Mouse (Mus musculus): ENCODE results near the gene Dnali1. TPM values are rescaled to one million over a fixed set of nuclear protein-coding genes. Genes with fewer than 3 reads are reported as not detected.

Gene Dnali1
- polyA plus RNA-seq, 1 experiment, result 0.04 TPM

- Histone ChIP-seq H3K79me2 (ENCODE audit: control insufficient read depth, insufficient read depth) (peaks cover 53% of the 10 kb centered on the region), H3ac (ENCODE audit: control insufficient read depth, insufficient read length, low read depth) (peak overlapping the region; percentile 69)
- TF ChIP-seq USF1 (IDR thresholded peaks at IDR 0.05; ENCODE audit: low read depth) (no peak), MAX (IDR thresholded peaks at IDR 0.05) (peak; percentile 86), FOSL1 (IDR thresholded peaks at IDR 0.05; ENCODE audit: insufficient read depth, low read length, poor library complexity, severe bottlenecking) (no peak), MYOD1 (IDR thresholded peaks at IDR 0.05; ENCODE audit: control insufficient read depth, insufficient read length, low read depth) (no peak), CTCF (IDR thresholded peaks at IDR 0.05; ENCODE audit: control insufficient read depth, insufficient read depth, insufficient read length) (no peak), CEBPB (IDR thresholded peaks at IDR 0.05; ENCODE audit: low read depth) (no peak)
Observed at GRCm38 (mm10) chr4:125029891-125030614, 35.5 kb downstream of the Dnali1 start.

DNA sequence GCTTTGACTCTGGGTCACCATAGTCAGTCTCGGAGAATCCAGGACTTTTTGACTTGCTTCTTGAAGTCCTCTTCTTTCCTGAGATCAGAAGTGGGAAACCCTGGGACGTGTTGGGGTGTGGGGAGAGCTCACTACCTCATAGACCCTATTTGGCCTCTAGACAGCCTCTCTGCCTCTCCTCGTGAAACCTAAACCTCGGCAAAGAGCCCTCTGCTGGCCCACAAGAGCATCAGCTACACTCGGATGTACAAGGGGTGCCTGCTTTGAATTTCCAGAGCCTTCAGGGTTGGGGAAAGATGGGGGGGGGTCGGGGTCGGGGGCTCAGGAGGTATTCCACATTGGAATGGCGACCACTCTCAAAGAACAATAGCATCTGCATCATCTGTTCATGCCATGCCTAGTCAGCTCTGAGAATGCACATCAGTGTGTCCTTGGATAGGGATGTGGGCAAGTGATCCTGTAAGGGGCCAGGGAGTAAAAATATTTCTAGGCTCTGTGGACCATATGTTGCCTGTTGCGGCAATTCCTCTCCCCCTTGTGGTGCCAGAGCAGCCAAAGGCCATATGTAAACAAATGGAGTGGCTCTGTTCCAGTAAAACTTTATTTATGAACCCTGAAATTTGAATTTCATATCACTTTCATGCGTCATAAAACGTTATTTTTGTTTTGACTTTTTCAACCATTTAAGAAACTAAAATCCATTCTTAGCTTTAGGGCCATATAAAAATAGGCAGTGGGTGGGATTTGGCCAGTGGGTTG, 44.5 kb downstream of the Dnali1 start:
- TF ChIP-seq MYOG (IDR thresholded peaks at IDR 0.05; ENCODE audit: control insufficient read depth, extremely low read depth, insufficient read length), result no peak
- TF ChIP-seq MYOD1 (IDR thresholded peaks at IDR 0.05; ENCODE audit: control insufficient read depth, insufficient read length, low read depth), result no peak
- no peak for TF ChIP-seq CEBPB (IDR thresholded peaks at IDR 0.05; ENCODE audit: low read depth)
- no peak for TF ChIP-seq CTCF (IDR thresholded peaks at IDR 0.05; ENCODE audit: control insufficient read depth, insufficient read depth, insufficient read length)
- no peak for TF ChIP-seq MAX (IDR thresholded peaks at IDR 0.05)
- no peak for TF ChIP-seq FOSL1 (IDR thresholded peaks at IDR 0.05; ENCODE audit: insufficient read depth, low read length, poor library complexity, severe bottlenecking)
- no peak for TF ChIP-seq USF1 (IDR thresholded peaks at IDR 0.05; ENCODE audit: low read depth)
- Histone ChIP-seq H3K79me2 (ENCODE audit: control insufficient read depth, insufficient read depth) (no peaks in the 10 kb centered on the region), H3K79me3 (ENCODE audit: low read depth) (no peaks in the 10 kb centered on the region), H3K36me3 (ENCODE audit: control insufficient read depth, insufficient read depth) (no peaks in the 10 kb centered on the region), H3ac (ENCODE audit: control insufficient read depth, insufficient read length, low read depth) (no peak overlapping the region), H3K27me3 (ENCODE audit: control insufficient read depth, insufficient read depth, insufficient read length) (peaks cover 65% of the 10 kb centered on the region), H3K4me3 (ENCODE audit: insufficient read depth, poor library complexity, severe bottlenecking) (no peak overlapping the region)

More at GRCm38 (mm10) chr4:125029891-125030614, 35.5 kb downstream of the Dnali1 start:
- Histone ChIP-seq H3K27me3 (ENCODE audit: control insufficient read depth, insufficient read depth, insufficient read length) (peaks cover 26% of the 10 kb centered on the region), H3K79me3 (ENCODE audit: low read depth) (peaks cover 46% of the 10 kb centered on the region), H3K36me3 (ENCODE audit: control insufficient read depth, insufficient read depth) (peaks cover 16% of the 10 kb centered on the region), H3K4me3 (ENCODE audit: insufficient read depth, poor library complexity, severe bottlenecking) (peak overlapping the region; percentile 91)

- no peak overlapping the region for H3ac ChIP-seq (ENCODE audit: control insufficient read depth, insufficient read length, low read depth)
- H3K79me2 ChIP-seq (ENCODE audit: control insufficient read depth, insufficient read depth), result no peaks in the 10 kb centered on the region
- H3K79me3 ChIP-seq (ENCODE audit: low read depth), result no peaks in the 10 kb centered on the region
- no peak overlapping the region for H3K4me3 ChIP-seq (ENCODE audit: insufficient read depth, poor library complexity, severe bottlenecking)
- H3K36me3 ChIP-seq (ENCODE audit: control insufficient read depth, insufficient read depth), result no peaks in the 10 kb centered on the region
- H3K27me3 ChIP-seq (ENCODE audit: control insufficient read depth, insufficient read depth, insufficient read length), result peaks cover 71% of the 10 kb centered on the region
- no peak for TF ChIP-seq FOSL1 (IDR thresholded peaks at IDR 0.05; ENCODE audit: insufficient read depth, low read length, poor library complexity, severe bottlenecking)
- TF ChIP-seq MAX (IDR thresholded peaks at IDR 0.05), result no peak
- TF ChIP-seq MYOD1 (IDR thresholded peaks at IDR 0.05; ENCODE audit: control insufficient read depth, insufficient read length, low read depth), result no peak
- no peak for TF ChIP-seq CEBPB (IDR thresholded peaks at IDR 0.05; ENCODE audit: low read depth)
- TF ChIP-seq USF1 (IDR thresholded peaks at IDR 0.05; ENCODE audit: low read depth), result no peak
- TF ChIP-seq CTCF (IDR thresholded peaks at IDR 0.05; ENCODE audit: control insufficient read depth, insufficient read depth, insufficient read length), result no peak
- TF ChIP-seq MYOG (IDR thresholded peaks at IDR 0.05; ENCODE audit: control insufficient read depth, extremely low read depth, insufficient read length), result no peak
Observed at GRCm38 (mm10) chr4:125017431-125017830, 48.1 kb downstream of the Dnali1 start.

DNA sequence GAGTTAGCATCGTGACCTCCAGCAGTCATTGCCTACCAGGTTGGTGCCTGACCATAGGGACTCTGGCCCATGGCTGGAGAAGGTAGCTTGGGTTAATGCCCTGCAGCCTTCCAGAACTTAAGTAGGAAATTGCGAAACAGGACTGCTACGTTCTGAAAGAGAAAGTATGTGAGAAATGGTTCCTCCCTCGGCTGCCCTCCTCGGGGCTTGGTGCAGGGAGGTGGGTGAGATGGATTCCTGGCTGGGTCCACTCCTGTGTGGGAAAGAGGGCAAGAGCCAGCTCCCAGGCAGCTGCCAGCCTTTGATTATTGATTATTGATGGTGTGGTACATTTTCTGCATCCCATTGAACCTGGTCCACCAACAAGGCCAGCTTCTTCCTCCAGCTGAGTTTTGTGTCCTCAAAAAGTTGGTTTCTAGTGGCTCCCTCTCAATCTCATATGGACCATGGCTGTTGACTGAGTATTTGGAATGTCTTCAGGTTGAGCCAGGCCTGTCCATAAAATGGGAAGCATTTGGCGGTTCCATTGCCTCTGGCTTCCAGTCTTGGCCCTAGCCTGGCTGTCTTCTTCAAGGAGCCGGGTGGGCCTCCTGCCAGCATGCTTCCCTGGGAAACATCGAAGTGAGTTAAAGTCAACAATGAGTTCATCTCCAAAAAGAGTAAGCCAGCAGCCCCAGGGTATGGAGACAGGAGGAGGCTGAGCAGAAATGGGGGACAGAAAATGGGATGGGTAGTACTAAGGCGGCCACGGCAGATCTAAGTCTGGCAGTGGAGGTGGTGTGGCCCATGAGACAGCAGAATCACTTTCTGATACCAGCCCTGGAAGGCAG, 49.5 kb downstream of the Dnali1 start, which contains the start of gene Gnl2:
TSS of gene Gnl2 (plus strand) at position 780 of the 830 bp plus-strand sequence.
- no peak for TF ChIP-seq CTCF (IDR thresholded peaks at IDR 0.05; ENCODE audit: control insufficient read depth, insufficient read depth, insufficient read length)
- no peak for TF ChIP-seq MAX (IDR thresholded peaks at IDR 0.05)
- no peak for TF ChIP-seq USF1 (IDR thresholded peaks at IDR 0.05; ENCODE audit: low read depth)
- TF ChIP-seq CEBPB (IDR thresholded peaks at IDR 0.05; ENCODE audit: low read depth), result peak; percentile 23
- H3K4me3 ChIP-seq (ENCODE audit: insufficient read depth, poor library complexity, severe bottlenecking), result no peak within 1 kb of the TSS
- H3K79me3 ChIP-seq (ENCODE audit: low read depth), result no peaks in the 10 kb centered on the region
- H3K79me2 ChIP-seq (ENCODE audit: control insufficient read depth, insufficient read depth), result no peaks in the 10 kb centered on the region
- peaks cover 76% of the 10 kb centered on the region for H3K27me3 ChIP-seq (ENCODE audit: control insufficient read depth, insufficient read depth, insufficient read length)
- no peaks in the 10 kb centered on the region for H3K36me3 ChIP-seq (ENCODE audit: control insufficient read depth, insufficient read depth)
- no peak within 1 kb of the TSS for H3ac ChIP-seq (ENCODE audit: control insufficient read depth, insufficient read length, low read depth)

GRCm38 (mm10) chr4:125008712-125009111, 56.8 kb downstream of the Dnali1 start:
- H3K27me3 ChIP-seq (ENCODE audit: control insufficient read depth, insufficient read depth, insufficient read length), result peaks cover 83% of the 10 kb centered on the region
- no peaks in the 10 kb centered on the region for H3K79me2 ChIP-seq (ENCODE audit: control insufficient read depth, insufficient read depth)
- H3K36me3 ChIP-seq (ENCODE audit: control insufficient read depth, insufficient read depth), result no peaks in the 10 kb centered on the region
- H3K4me3 ChIP-seq (ENCODE audit: insufficient read depth, poor library complexity, severe bottlenecking), result no peak overlapping the region
- TF ChIP-seq MAX (IDR thresholded peaks at IDR 0.05) (no peak), MYOG (IDR thresholded peaks at IDR 0.05; ENCODE audit: control insufficient read depth, extremely low read depth, insufficient read length) (no peak), FOSL1 (IDR thresholded peaks at IDR 0.05; ENCODE audit: insufficient read depth, low read length, poor library complexity, severe bottlenecking) (no peak), CTCF (IDR thresholded peaks at IDR 0.05; ENCODE audit: control insufficient read depth, insufficient read depth, insufficient read length) (no peak), USF1 (IDR thresholded peaks at IDR 0.05; ENCODE audit: low read depth) (no peak), MYOD1 (IDR thresholded peaks at IDR 0.05; ENCODE audit: control insufficient read depth, insufficient read length, low read depth) (no peak), CEBPB (IDR thresholded peaks at IDR 0.05; ENCODE audit: low read depth) (no peak)
- H3K79me3 ChIP-seq (ENCODE audit: low read depth), result no peaks in the 10 kb centered on the region
- no peak overlapping the region for H3ac ChIP-seq (ENCODE audit: control insufficient read depth, insufficient read length, low read depth)

All from C2C12 (cell line).